Mouse (Mus musculus): ENCODE results near the gene Ern1.

Ern1 gene

DNA sequence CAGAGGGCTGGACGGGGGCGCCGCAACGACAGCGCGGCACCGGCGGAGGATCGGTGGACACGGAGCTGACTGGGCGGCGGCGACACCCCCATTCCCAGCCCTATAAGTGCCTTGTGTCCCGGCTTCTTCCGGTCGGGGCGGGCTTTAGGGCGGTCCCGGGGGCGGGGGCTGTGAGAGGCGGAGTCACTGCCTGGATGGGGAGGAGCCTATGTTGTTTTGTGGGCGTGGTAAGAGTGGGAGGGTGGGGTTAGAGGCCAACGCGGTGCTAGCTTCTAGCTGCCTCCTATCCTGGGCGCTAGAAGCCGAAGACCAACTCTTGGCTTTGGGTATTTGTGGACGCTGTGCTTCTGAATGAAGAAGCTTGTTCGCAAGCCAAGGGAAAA lies at the start of gene Ern1:
TSS of gene Ern1 (minus strand) at position 120 of the 383 bp plus-strand sequence.
- DNase-seq (ENCODE audit: low spot score): peak; percentile 94

DNA sequence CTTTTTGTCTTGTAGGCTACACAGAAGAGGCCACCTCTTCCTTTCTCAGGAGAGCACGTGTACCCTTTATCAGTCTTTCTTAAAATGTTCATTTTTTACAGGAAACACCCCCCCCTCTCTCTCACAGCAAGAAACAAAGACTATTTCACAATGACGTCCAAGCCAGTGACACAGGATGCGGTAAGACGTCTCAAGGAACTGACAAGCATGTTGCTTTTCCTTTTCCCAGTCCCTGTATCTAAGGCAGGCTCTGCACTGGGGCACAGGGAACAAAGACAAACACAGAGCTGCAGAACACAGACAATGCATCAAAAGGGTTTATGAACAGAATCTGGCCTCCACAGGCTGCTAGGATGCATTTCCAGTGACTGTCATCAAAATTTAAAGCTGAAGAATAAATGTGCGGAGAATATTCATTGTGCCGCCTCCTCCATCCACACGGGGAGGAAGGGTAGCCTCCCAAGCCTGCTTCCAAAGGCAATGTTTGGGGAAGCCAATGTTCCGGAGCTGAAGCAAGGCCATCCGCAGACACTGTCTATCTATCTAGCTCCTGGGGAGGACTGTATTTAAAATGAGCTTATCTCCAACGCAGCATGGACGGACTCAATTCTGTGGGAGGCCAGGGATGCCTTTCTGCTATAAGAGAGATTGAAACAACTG lies 48.7 kb upstream of the Ern1 start:
- DNase-seq (ENCODE audit: low spot score): no peak

- DNase-seq (ENCODE audit: low spot score): no peak
Observed at GRCm38 (mm10) chr11:106535660-106536252, 48.1 kb upstream of the Ern1 start.

DNA sequence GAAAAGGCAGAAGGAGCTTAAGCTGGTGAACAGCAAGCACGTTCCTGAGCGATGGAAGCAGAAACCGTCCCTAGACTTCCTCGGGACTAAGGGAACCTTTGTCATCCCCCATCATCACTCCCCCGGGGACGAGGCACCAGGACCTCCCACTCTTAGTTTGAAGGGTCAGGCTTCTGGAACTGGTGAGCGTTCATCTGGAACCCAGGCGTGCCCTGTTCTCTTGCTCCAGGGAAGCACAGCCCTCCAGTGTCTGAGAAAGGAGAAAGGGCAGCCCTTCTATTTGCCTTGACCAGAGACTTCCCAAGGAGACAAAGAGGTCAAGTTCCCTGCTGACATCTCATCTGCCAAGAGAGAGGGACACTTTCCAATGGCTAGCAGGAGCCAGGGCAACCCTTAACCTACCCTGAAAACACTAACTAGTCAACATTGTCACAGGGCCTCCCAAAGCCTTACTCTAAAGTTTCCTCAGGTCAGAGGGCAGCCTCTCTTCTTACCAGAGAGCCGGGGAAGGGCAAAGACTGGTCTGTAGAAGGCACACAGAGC lies 44.7 kb upstream of the Ern1 start:
- DNase-seq (ENCODE audit: low spot score): no peak

- DNase-seq (ENCODE audit: low spot score): no peak
Observed at GRCm38 (mm10) chr11:106529786-106530185, 42.1 kb upstream of the Ern1 start.

GRCm38 (mm10) chr11:106529113-106529512 lies 41.5 kb upstream of the Ern1 start:
- no peak for DNase-seq (ENCODE audit: low spot score)

GRCm38 (mm10) chr11:106527926-106528325 lies 40.3 kb upstream of the Ern1 start:
- no peak for DNase-seq (ENCODE audit: low spot score)

DNA sequence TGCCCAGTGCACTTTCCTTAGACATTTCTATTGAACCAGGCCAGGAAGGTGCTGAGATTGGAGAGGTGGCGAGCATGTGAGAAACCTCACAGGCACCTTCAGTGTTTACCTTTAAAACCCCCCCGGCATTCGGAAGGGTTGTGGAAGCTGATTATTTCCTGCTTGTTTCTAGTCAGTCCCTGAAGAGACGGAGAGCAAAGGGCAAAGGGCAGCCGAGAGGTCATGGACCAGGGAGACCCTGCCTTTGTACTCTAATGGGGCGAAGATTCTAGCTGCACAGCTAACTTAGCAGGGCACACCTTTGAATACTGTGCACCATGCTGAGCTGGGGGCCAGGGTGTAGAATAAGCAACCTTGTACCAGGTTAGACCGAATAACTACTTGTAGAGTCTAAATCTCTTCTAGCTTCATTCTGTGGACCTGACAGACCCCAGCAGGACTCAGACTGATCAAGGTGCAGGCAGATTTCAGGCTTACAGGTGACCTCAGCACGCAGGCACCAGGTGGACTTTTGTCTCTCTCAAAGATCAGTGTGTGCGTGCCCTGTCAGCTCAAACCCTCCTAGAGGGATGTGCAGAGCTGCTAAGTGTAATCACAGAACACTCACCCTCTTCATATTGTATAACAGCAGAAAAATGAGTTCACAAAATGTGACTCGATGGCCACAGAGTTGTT lies 39.6 kb upstream of the Ern1 start:
- DNase-seq (ENCODE audit: low spot score): no peak

- DNase-seq (ENCODE audit: low spot score): no peak
Observed at GRCm38 (mm10) chr11:106522538-106522937, 34.9 kb upstream of the Ern1 start.

DNA sequence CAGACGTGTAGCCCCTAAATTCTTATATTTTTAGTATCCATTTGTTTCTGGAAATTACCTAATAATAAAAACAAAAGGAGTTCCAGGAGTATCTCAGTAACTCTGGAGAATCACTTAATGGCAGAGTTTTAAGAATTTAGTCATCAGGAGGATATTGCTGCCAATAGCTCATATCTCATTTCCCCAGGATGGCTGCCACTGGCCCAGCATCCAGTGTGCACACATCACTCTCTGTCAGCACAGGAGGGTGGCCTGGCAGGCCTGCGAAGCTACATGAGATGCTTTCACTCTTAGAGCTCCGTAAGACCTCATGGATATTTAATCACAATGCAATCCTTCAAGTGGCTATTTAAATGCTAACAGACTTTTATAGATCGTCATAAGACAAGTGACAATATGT lies 34.0 kb upstream of the Ern1 start:
- DNase-seq (ENCODE audit: low spot score): no peak

DNA sequence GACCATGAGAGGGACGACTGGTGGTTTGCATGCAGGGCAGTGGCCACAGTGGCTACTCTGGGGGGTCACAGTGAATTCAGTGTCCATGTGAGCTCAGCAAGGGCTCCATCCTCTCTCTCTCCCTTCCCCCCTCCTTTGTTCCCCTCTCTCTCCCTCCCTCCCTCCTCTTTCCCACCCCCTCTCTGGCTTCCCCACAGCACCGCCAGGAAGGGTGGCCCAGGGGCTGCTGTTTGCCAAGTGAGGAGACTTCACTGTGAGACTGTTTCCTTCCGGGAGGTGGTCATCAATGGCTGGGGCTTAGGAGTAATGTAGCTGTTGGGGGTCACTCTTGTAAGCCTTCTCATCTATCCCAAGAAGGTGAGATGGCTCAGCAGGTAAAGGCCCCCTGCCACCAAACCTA lies 32.8 kb upstream of the Ern1 start:
- no peak for DNase-seq (ENCODE audit: low spot score)

DNA sequence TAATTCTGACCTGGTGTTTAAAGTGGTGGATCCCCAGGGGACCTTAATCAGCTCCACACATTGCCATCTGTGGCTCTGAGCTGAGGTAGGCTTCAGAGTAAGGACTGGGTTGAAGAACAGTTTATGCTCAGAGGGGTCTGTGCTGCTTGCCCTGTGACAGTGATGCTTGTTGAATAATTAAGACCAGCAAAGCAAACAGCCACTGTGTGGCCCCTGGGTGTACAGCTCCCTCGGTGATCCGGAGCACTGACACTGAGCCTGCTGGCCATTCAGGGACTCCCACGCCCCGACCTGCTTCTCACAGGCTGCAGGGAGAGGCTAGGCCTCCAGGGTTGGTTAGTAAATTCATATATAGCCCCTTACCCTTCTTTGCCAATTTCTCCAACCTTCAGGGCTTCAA lies 31.9 kb upstream of the Ern1 start:
- no peak for DNase-seq (ENCODE audit: low spot score)

- DNase-seq (ENCODE audit: low spot score): no peak
Observed at GRCm38 (mm10) chr11:106518391-106518790, 30.7 kb upstream of the Ern1 start.

DNA sequence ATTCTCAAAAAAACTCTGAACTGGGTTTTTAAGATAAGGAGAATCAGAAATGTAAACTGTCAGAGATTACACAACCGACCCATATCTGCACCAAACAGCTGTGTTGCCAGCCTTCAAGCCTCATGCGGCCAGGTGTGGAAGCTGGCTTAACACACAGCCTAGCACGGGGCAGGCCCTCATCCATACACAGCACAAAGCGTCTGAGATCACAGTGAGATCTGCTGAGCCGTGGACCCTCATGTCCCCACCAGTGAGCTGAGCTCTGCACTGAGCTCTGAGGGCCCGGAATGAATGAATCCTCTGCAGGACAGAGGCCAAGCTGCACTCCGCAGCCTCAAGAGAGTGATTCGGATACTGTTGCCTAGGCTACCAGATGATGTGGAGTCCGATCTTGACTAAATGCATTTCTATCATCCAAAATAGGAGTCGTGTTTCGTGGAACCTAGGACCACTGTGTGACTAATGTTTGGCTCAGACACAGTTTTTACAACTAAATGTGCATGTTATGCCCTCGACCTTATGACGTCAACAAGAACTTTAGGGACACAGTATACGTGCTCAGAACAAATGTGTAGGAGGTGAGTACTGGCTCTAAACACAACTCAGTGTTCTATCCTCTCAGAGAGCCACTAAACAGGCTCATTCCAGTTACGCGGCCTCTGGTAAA lies 27.6 kb upstream of the Ern1 start:
- DNase-seq (ENCODE audit: low spot score): peak; percentile 47

DNA sequence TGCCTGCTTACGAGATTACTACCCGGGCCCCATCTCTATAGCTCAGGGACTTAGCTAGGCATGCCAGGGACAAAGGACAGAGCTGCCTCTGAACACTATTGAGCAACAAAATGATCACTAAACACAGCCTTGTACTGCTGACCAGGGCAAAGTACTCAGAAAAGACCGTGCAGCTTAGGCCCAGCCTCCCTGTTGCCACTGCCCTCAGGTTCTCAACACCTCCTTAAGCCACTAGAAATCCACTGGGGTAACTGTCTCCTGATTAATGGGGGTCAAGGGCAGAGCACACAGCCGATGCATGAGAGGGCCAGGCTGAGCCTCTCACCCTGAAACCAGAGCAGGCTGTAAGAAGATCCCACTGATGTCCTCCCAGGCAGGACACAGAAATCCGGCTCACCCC lies 26.8 kb upstream of the Ern1 start:
- no peak for DNase-seq (ENCODE audit: low spot score)

GRCm38 (mm10) chr11:106513166-106513565 lies 25.5 kb upstream of the Ern1 start:
- no peak for DNase-seq (ENCODE audit: low spot score)

DNA sequence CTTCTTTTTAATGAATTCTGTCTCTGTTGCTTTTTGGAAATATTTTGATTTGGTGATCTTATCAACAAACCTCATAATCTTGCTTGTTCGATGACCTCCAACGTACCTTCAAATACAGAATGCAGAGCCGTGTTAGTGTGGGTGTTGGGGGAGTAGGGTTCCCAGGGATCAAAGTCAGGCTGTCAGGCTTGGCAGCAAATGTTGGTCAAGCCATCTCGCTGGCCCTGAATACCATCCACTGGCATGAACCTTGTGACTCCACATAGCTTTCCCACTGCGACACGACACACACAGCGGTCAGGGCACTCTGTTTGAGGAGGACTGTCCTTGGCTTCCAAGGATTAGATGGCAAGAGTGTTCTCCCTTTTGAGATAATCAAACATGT lies 24.3 kb upstream of the Ern1 start:
- no peak for DNase-seq (ENCODE audit: low spot score)

DNA sequence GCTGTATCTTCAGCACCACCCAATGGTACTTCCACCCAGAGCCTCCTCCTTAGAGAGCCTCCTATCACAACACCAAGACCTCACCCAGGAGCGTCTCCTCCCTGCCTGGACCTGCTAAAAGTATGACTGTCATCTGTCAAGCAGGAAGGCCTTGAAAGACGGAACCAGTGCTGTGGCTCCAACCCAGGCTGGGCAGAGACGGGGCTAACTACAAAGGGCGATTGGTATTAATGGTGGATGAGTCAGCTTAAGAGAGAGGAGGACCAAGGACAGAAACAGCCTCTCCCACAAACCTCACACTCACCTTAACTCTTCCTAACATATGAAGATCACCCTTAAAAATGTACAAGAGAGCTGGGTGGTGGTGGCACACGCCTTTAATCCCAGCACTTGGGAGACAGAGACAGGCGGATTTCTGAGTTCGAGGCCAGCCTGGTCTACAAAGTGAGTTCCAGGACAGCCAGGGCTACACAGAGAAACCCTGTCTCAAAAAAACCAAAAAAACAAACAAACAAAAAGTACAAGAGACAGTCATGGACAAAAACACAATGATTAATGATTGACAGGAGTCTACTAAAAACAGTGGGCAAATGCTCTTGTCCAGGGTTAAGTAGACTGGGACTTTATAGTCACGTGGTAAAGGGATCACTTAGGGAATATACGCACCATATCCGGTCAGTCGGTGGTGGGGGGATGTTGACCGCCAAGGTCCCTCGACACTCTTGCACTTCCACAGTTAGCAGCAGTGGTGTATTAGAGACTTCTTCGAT lies 23.8 kb upstream of the Ern1 start:
- DNase-seq (ENCODE audit: low spot score): no peak

- DNase-seq (ENCODE audit: low spot score): no peak
Observed at GRCm38 (mm10) chr11:106507638-106508037, 20.0 kb upstream of the Ern1 start.

DNA sequence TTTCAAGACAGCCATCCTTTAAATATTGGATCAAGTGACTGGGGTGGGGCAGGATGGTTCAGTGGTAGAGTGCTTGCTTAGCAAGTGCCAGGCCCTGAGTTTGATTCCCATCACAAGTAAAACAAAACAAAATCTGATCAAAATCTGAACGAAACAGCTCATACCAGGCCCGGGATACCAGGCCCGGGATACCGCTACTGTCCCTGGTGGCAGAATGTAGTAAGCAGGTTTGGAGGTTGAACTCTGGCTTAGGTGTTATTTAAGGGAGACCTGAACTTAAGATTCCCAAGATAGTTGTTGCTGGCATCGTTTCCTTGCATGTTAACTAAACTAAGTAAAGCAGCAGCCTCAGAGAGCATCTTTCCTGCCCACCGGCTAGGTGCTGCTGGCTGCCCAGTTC lies 18.6 kb upstream of the Ern1 start:
- no peak for DNase-seq (ENCODE audit: low spot score)

DNA sequence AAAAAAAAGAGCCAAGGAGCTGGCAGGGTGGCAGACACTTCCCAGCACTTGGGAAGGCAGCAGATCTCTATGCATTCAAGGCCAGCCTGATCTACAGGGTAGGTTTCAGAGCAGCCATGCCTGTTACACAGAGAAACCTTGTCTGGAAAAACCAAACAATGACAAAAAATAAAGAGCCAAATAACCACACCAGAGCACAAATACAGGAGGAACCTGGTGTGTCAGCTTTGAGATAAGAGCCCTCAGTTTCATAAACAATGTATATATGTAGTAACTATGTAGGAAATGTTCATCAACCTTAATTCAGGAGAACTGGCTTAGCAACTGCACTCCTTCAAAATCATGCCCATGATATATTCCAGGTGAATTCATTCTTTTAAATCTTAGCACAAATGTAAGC lies 16.5 kb upstream of the Ern1 start:
- DNase-seq (ENCODE audit: low spot score): no peak

GRCm38 (mm10) chr11:106503425-106503717 lies 15.7 kb upstream of the Ern1 start:
- no peak for DNase-seq (ENCODE audit: low spot score)
